In genomic region chr17:70527101-70527500, GRCm38 (mm10) we compare ENCODE assay signal across 9 mouse cellular contexts.
DNase-seq lines count a peak whose midpoint lies in the region; ATAC-seq and TF ChIP-seq lines count a peak whose summit lies in the region.
"Had no signal": no experiment of that assay in that cellular context is flagged by ENCODE, and none has a peak within 500 bp of the region (broad histone marks: within the 10 kb centered on the region; RNA-seq: fewer than 3 reads in every experiment).

No protein-coding gene starts in this region.

- no peak overlapping the region for H3K4me3 ChIP-seq in MEL (ENCODE audit: control insufficient read depth in 1 of 2, insufficient read depth in 1 of 2, low read depth in 2 of 2, low read length in 2 of 2)
- no peak overlapping the region for H3K4me3 ChIP-seq in neural tube, embryonic 11.5 days (ENCODE audit: low read depth, low read length)
- H3K4me3 ChIP-seq: limb, embryonic 15.5 days had no signal

- H3K4me1 ChIP-seq in MEL (ENCODE audit: control insufficient read depth in 1 of 2, insufficient read depth in 2 of 2, low read length in 2 of 2) = no peaks in the 10 kb centered on the region
- H3K4me1 ChIP-seq in neural tube, embryonic 11.5 days (ENCODE audit: control insufficient read depth, insufficient read depth, low read length) = no peaks in the 10 kb centered on the region

- H3K36me3 ChIP-seq in MEL (ENCODE audit: control insufficient read depth in 1 of 2, insufficient read depth in 2 of 2, low read length in 2 of 2) = no peaks in the 10 kb centered on the region
- H3K36me3 ChIP-seq in neural tube, embryonic 11.5 days (ENCODE audit: control insufficient read depth, insufficient read depth, low read length) = no peaks in the 10 kb centered on the region
- H3K36me3 ChIP-seq: limb, embryonic 15.5 days had no signal

- no peaks in the 10 kb centered on the region for H3K79me2 ChIP-seq in MEL (ENCODE audit: control insufficient read depth, insufficient read depth, low read length, poor library complexity)

- TF ChIP-seq POLR2A in MEL (IDR thresholded peaks at IDR 0.05; ENCODE audit: control insufficient read depth in 1 of 2, insufficient read depth in 1 of 2, low read depth in 1 of 2, low read length in 2 of 2, poor library complexity in 1 of 2) = no peak

- H3K4me2 ChIP-seq in neural tube, embryonic 11.5 days (ENCODE audit: low read depth) = no peak overlapping the region
- H3K4me2 ChIP-seq: limb, embryonic 15.5 days had no signal

- H3K9ac ChIP-seq in MEL (ENCODE audit: control insufficient read depth, low read depth, low read length, poor library complexity, severe bottlenecking) = no peak overlapping the region
- no peak overlapping the region for H3K9ac ChIP-seq in neural tube, embryonic 11.5 days (ENCODE audit: low read length)
- H3K9ac ChIP-seq: limb, embryonic 15.5 days had no signal

- intact Hi-C loops in heart, postnatal 14 days (cut with DNase I) = loop anchor here (2.0 to 10.0 kb wide), 3 partner anchors 106 to 438 kb away; no protein-coding TSS in a partner anchor

- no peak; the same call in 1 of the 2 replicates for ATAC-seq in neural tube, embryonic 11.5 days (ENCODE audit: insufficient read depth, low FRiP score, low TSS enrichment)

- peak in 2 of 3 experiments; percentile 37 to 39; a peak in 4 of 6 replicates for TF ChIP-seq CTCF in MEL (IDR thresholded peaks at IDR 0.05 in 2 of 3, conservative IDR thresholded peaks at IDR 0.05 in 1 of 3; ENCODE audit: control insufficient read depth in 1 of 3, insufficient read depth in 1 of 3, low read depth in 2 of 3, low read length in 3 of 3, poor library complexity in 1 of 3, severe bottlenecking in 1 of 3)

- 37% methylated on average over 9 of the region's 9 CpGs for WGBS in neural tube, embryonic 11.5 days

- TF ChIP-seq RAD21 in MEL (IDR thresholded peaks at IDR 0.05; ENCODE audit: low read depth, low read length) = peak; percentile 33

- H3K27ac ChIP-seq in MEL (ENCODE audit: control insufficient read depth, low read depth, low read length) = no peak overlapping the region
- no peak overlapping the region for H3K27ac ChIP-seq in neural tube, embryonic 11.5 days (ENCODE audit: low read depth, low read length)
- H3K27ac ChIP-seq: limb, embryonic 15.5 days had no signal

- TF ChIP-seq EP300 in MEL (IDR thresholded peaks at IDR 0.05; ENCODE audit: low read depth in 1 of 2, low read length in 2 of 2) = no peak

- no peaks in the 10 kb centered on the region for H3K9me3 ChIP-seq in MEL (replicated peaks; ENCODE audit: insufficient read depth, low read length)
- no peaks in the 10 kb centered on the region for H3K9me3 ChIP-seq in neural tube, embryonic 11.5 days (ENCODE audit: control insufficient read depth, low read length)
- H3K9me3 ChIP-seq: limb, embryonic 15.5 days had no signal

- DNase-seq in layer of hippocampus, adult 11-12 months (ENCODE audit: low spot score) = peak; percentile 58
- no peak for DNase-seq in layer of hippocampus, postnatal 36 days
- peak; percentile 5 for DNase-seq in MEL (ENCODE audit: low read depth, low spot score)
- DNase-seq in cerebellum, adult 8-10 months = peak; percentile 60
- DNase-seq in heart, postnatal 14 days = peak; percentile 10 to 31
- DNase-seq in layer of hippocampus, adult 9-11 months = peak; percentile 58
- DNase-seq in neural tube, embryonic 11.5 days (ENCODE audit: low spot score) = peak; percentile 40
- DNase-seq in thymus, postnatal 36 days = no peak

- no peaks in the 10 kb centered on the region for H3K27me3 ChIP-seq in MEL (ENCODE audit: control insufficient read depth in 1 of 2, insufficient read depth in 2 of 2, low read length in 2 of 2)
- no peaks in the 10 kb centered on the region for H3K27me3 ChIP-seq in neural tube, embryonic 11.5 days (ENCODE audit: control insufficient read depth, insufficient read depth, low read length)
- H3K27me3 ChIP-seq: limb, embryonic 15.5 days had no signal

TF ChIP-seq in MEL, 35 proteins besides CTCF, POLR2A, EP300 and RAD21:
- peak; percentile 55; the same call in 1 of the 2 replicates for TF ChIP-seq ZC3H11A (IDR thresholded peaks at IDR 0.05; ENCODE audit: low read depth, low read length)
- peak; percentile 28; the same call in 1 of the 2 replicates for TF ChIP-seq SMC3 (IDR thresholded peaks at IDR 0.05; ENCODE audit: low read depth, low read length)
- TF ChIP-seq USF2 (IDR thresholded peaks at IDR 0.05; ENCODE audit: borderline replicate concordance in 1 of 2, insufficient read depth in 1 of 2, low read depth in 1 of 2, low read length in 2 of 2) = no peak

Comparison
In these comparisons a context has a peak if more than half of its experiments do, and no peak if none do; other contexts are left out.
1. DNase-seq: peak in layer of hippocampus, adult 11-12 months (single experiment), MEL (single experiment), cerebellum, adult 8-10 months (single experiment), heart, postnatal 14 days (2 of 2), layer of hippocampus, adult 9-11 months (single experiment) and neural tube, embryonic 11.5 days (single experiment); none in layer of hippocampus, postnatal 36 days (0 of 2) and thymus, postnatal 36 days (0 of 2).